Mouse (Mus musculus): Measurements from ENCODE around the gene Cldn34b4. TPM values are rescaled to one million over a fixed set of nuclear protein-coding genes. Genes with fewer than 3 reads are reported as not detected.

Cldn34b4 gene
- polyA plus RNA-seq (2012; rRNA removed): not detected in 2 replicates

GRCm38 (mm10) chrX:76393050-76393449, at the start of gene Cldn34b4:
Gene Cldn34b4 (plus strand): TSS chrX:76393350.
- Histone ChIP-seq H3K27ac (ENCODE audit: insufficient read depth, low read length) (no peak within 1 kb of the TSS), H3K36me3 (ENCODE audit: control insufficient read depth, insufficient read depth, low read length) (no peaks in the 10 kb centered on the region), H3K27me3 (ENCODE audit: control insufficient read depth, insufficient read depth, low read length) (no peaks in the 10 kb centered on the region), H3K4me1 (ENCODE audit: control insufficient read depth, insufficient read depth, insufficient read length) (no peaks in the 10 kb centered on the region), H3K4me3 (ENCODE audit: extremely low read depth, insufficient read depth, insufficient read length) (no peak within 1 kb of the TSS)
- TF ChIP-seq POLR2A (IDR thresholded peaks at IDR 0.05; ENCODE audit: low read depth, low read length) (no peak), CTCF (IDR thresholded peaks at IDR 0.05; ENCODE audit: extremely low read depth, insufficient read depth, insufficient read length, insufficient replicate concordance) (no peak)
- no peak for DNase-seq (ENCODE audit: low read depth in 1 of 2, low spot score in 2 of 2)
- WGBS: 79% methylated on average over 3 of the region's 3 CpGs

Other genes starting within 250 kb of the Cldn34b4 start
- gene Cldn34b3, start 129.0 kb upstream of the Cldn34b4 start, polyA plus RNA-seq (2012; rRNA removed): not detected in 2 replicates
- not detected in 2 replicates for gene Cldn34d, start 209.6 kb downstream of the Cldn34b4 start, polyA plus RNA-seq (2012; rRNA removed)

All from spleen, adult 2 months (tissue).